Mouse (Mus musculus): ENCODE measurements at regions not wholly inside any gene's neighbourhood (a gene's known extent, or its start where the extent isn't known, plus 50 kb on each side); places are given as distances from the start of the nearest gene placed in this dataset. TPM values are rescaled to one million over a fixed set of nuclear protein-coding genes. Genes with fewer than 3 reads are reported as not detected.

- Histone ChIP-seq H3K4me1 (ENCODE audit: control insufficient read depth, insufficient read depth, low read length) (no peaks in the 10 kb centered on the region), H3K4me3 (replicated peaks; ENCODE audit: low read length) (no peak overlapping the region), H3K27me3 (ENCODE audit: control insufficient read depth, insufficient read depth, low read length) (no peaks in the 10 kb centered on the region), H3K4me2 (replicated peaks; ENCODE audit: low read depth, low read length, severe bottlenecking) (no peak overlapping the region), H3K36me3 (ENCODE audit: control insufficient read depth, insufficient read depth, low read length) (no peaks in the 10 kb centered on the region), H3K9me3 (ENCODE audit: control insufficient read depth, low read length) (no peaks in the 10 kb centered on the region), H3K27ac (replicated peaks; ENCODE audit: low read depth, low read length) (0 out of 2 replicates have a peak overlapping the region, but pooled peaks have one; percentile 26), H3K9ac (ENCODE audit: low read depth, low read length, severe bottlenecking) (no peak overlapping the region)
- WGBS, result 39% methylated on average over 7 of the region's 7 CpGs
- ATAC-seq (ENCODE audit: low FRiP score, low read depth), result peak; percentile 84
- no peak for TF ChIP-seq POLR2A (IDR thresholded peaks at IDR 0.05; ENCODE audit: borderline replicate concordance, extremely low read depth, insufficient read depth, insufficient read length)
- DNase-seq (ENCODE audit: low spot score), result peak; percentile 50
Observed at GRCm38 (mm10) chr17:64548536-64548935, 52.0 kb upstream of the Man2a1 start.

DNA sequence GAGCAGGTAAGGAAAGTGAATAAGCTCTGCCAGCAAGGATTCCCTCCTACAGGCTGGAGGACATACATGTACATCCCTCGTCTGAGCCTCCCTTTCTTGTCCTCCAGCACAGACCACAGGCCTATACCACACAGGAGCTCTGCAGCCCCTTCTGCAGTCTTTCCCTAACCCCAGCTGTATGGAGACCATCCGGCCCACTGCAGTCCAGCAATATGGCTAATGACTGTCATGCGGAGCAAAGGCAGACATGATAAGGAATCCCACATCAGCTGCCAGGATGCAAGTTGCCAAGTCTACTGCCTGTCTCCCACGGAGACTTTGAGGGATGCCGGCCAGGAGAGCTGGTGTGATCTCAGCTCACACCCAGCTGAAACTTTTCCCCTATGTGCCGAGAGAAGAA, 50.5 kb upstream of the Man2a1 start:
- no peaks in the 10 kb centered on the region for H3K27me3 ChIP-seq (ENCODE audit: control insufficient read depth, insufficient read depth, low read length)
- no peak overlapping the region for H3K4me3 ChIP-seq (replicated peaks; ENCODE audit: low read length)
- DNase-seq (ENCODE audit: low spot score), result no peak
- no peak overlapping the region for H3K9ac ChIP-seq (ENCODE audit: low read depth, low read length, severe bottlenecking)
- ATAC-seq (ENCODE audit: low FRiP score, low read depth), result no peak
- no peaks in the 10 kb centered on the region for H3K9me3 ChIP-seq (ENCODE audit: control insufficient read depth, low read length)
- no peak for TF ChIP-seq POLR2A (IDR thresholded peaks at IDR 0.05; ENCODE audit: borderline replicate concordance, extremely low read depth, insufficient read depth, insufficient read length)
- H3K36me3 ChIP-seq (ENCODE audit: control insufficient read depth, insufficient read depth, low read length), result no peaks in the 10 kb centered on the region
- H3K4me2 ChIP-seq (replicated peaks; ENCODE audit: low read depth, low read length, severe bottlenecking), result no peak overlapping the region
- H3K4me1 ChIP-seq (ENCODE audit: control insufficient read depth, insufficient read depth, low read length), result no peaks in the 10 kb centered on the region
- H3K27ac ChIP-seq (replicated peaks; ENCODE audit: low read depth, low read length), result no peak overlapping the region
- 67% methylated on average over 6 of the region's 6 CpGs for WGBS

Small RNA genes in the stretch of these regions (microRNA-seq; reads per million reads assigned to microRNA genes)
- gene Mir6420, result not detected
